Mouse (Mus musculus) liver (tissue): ENCODE measurements around the gene Tmprss11b.

Source experiments
- DNase-seq: peaks from one replicate; pipeline ENCODE4 v3.0.0-alpha.2; 2020; ENCODE audit warnings: mixed read lengths

Gene Tmprss11b

GRCm38 (mm10) chr5:86676262-86676661 is at the start of gene Tmprss11b:
Tmprss11b (minus strand) TSS chr5:86676362.
- DNase-seq, result no peak

- no peak for DNase-seq
Measured at GRCm38 (mm10) chr5:86725021-86725420, 48.9 kb upstream of the Tmprss11b start.

DNA sequence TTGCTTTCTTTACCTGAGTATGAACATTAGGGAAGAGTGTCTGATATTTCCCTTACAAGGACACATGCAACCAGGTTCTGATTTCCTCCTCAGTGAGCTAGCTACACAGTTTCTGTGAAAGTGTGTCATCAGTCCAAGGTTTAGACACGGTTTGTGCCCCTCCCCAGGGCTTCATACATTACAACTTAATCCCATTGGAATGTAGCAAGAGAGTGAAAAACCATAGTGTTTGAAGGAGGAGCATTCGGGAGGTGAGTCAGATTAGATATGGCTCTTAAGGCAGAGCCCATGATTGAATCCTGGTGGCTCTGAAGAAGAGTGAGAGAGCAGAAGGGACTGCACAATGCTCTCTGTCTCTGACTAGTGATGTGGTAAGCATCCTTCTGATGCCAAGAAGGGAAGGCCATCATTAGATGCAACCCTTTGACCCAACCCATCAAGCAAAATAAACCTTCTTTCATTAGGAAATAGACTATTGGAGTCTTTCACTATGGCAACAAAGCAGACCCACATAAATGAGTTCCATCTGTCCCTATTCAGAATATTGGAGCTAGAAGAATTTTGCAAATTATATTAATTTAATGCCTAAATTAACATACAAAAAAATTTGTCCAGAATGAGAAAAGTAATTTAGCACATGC is 46.8 kb upstream of the Tmprss11b start:
- DNase-seq, result no peak

DNA sequence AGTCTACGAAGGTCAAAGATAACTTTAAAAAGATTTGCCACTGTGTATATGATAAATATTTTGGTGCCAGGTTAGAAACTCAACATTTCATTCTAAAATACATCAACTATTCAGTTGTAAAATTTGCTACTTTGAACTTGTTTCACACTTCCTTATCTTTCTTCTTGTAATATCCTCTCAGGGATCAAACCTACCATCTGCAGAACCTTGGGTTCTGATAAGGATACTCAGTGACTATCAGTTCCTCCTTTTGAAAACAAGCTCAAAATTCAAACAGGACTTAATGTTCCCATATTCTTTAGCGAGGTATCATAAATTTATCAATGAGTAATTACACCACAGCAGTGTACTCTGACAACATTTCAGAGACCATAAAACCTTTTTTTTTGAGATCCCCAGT is 38.8 kb upstream of the Tmprss11b start:
- no peak for DNase-seq

- DNase-seq, result no peak
Measured at GRCm38 (mm10) chr5:86704923-86705322, 28.8 kb upstream of the Tmprss11b start.

DNA sequence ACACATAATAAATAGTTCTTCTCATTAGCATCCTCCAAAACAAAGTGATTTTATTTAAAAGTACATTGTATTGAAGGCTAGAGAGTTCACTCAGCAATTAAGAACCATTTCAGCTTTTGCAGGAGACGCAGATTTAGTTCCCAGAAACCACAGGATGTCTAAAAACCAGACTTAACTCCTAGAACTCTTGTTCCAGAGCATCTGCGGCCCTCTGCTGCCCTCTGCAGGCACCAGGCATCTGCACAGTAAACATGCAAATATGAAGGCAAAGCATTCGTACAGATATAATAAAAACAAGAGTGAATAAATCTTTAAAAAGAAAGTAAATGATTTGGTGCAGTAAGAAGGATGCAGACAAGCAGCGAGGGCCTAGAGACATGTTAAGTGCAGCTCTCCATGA is 8.5 kb upstream of the Tmprss11b start:
- peak; percentile 39 for DNase-seq

DNA sequence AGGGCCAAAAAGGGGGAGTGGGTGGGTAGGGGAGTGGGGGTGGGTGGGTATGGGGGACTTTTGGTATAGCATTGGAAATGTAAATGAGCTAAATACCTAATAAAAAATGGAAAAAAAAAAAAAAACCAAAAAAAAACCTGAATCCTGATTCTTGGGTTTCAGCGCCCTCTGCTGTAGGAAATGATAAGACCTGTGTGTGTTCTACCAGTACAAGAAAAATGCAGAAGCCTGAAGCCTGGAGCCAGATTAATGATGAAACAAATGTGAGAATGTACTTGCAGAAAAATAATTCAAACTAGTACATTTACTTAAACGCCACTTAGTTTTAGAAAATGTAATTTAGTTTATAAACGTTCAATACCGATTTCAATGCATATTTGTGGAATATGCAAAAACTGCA is 27.0 kb downstream of the Tmprss11b start:
- DNase-seq, result peak; percentile 9

DNA sequence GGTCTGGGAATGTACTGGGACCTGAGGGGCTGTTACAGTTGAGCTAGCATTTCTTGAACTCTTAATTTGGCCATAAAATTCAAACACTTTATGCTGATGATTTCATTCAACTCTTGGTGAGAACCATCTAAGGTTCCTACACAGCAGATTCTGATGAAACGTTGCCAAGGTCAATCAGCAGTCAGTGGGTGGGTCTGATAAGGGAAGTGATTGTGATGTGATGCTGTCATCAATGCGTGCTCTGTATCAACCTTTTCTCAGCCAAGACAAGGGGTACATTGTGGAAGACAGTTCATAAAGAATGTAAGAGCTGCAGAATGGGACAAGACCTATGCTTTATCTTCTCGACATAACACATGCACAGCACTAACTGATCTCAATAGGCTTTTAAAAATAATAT is 35.4 kb downstream of the Tmprss11b start:
- no peak for DNase-seq

DNA sequence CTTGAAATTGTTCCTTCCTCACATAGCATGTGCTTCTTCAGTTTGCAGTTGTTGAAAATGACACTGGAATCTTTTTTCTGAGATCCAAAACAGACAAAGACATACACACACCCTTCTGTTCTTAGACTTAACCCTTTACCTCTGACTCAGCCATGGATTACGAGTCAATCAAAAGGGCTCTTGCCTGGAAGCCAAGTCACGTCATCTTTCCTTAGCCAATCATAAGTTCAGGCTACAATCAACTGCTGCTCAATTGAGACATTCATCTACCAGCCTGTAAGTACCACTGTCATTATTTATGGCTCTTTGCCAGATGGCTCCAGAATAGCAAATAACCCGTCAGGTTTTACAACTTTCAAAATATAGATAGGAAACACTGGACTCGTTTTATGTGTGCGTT is 43.8 kb downstream of the Tmprss11b start, which contains the start of gene Tmprss11f:
Gene Tmprss11f (minus strand): TSS at position 101 of the 400 bp plus-strand sequence.
- DNase-seq, result no peak

GRCm38 (mm10) chr5:86630700-86631099 is 45.5 kb downstream of the Tmprss11b start:
- no peak for DNase-seq

GRCm38 (mm10) chr5:86621778-86622177 is 54.4 kb downstream of the Tmprss11b start:
- no peak for DNase-seq
